Mouse (Mus musculus): ENCODE measurements at regions not wholly inside any gene's neighbourhood (a gene's known extent, or its start where the extent isn't known, plus 50 kb on each side); places are given as distances from the start of the nearest gene placed in this dataset.
A peak's percentile ranks its signal among the peaks of the same experiment; 100 is the strongest.
"Not testable (repeated sequence)": the region's sequence is repeated elsewhere in the genome, so short reads cannot be mapped to it uniquely, and the experiment has no call there.

- peak; percentile 100 for ATAC-seq
- DNase-seq (ENCODE audit: low read depth, low spot score); in situ Hi-C loops (cut with MboI; ENCODE audit: low pct_unique_long_range_greater_than_20kb); POLR2A ChIA-PET; H3K27me3 ChIP-seq; CTCF ChIA-PET: not testable (repeated sequence)
These were observed 302.1 kb downstream of the Gm10330 start for GRCm38 (mm10) chr12:23477930-23478329.
